Mouse (Mus musculus) lung, embryonic 14.5 days (tissue): ENCODE results near the gene Rrp36. TPM values are rescaled to one million over a fixed set of nuclear protein-coding genes. Genes with fewer than 3 reads are reported as not detected.

Experiments
- ATAC-seq: fragments of 200-750 bp; cut with Nextera tagmentation; 2 replicates; pipeline ENCODE4 v1.8.0; 2017; ENCODE audit warnings: mild to moderate bottlenecking, moderate TSS enrichment, moderate library complexity; ENCODE audit not compliant: insufficient read depth
- DNase-seq: peaks from one replicate; pipeline ENCODE4 v3.0.0-alpha.2; 2015
- H3K27ac ChIP-seq: fragments of 300-500 bp; sonication (generic); 2 replicates; pipeline ENCODE4 v1.5.1; 2014; ENCODE audit warnings: low read depth, mild to moderate bottlenecking, moderate library complexity
- H3K27me3 ChIP-seq: fragments of 300-500 bp; sonication (generic); 2 replicates; pipeline ENCODE4 v1.6.1; 2014; ENCODE audit warnings: low read length, control low read depth; ENCODE audit not compliant: insufficient read depth
- H3K36me3 ChIP-seq: fragments of 300-500 bp; sonication (generic); 2 replicates; pipeline ENCODE4 v1.6.1; 2014; ENCODE audit warnings: control low read depth; ENCODE audit not compliant: insufficient read depth
- H3K4me1 ChIP-seq: fragments of 300-500 bp; sonication (generic); 2 replicates; pipeline ENCODE4 v1.6.1; 2014; ENCODE audit warnings: antibody characterized with exemption, control low read depth; ENCODE audit not compliant: insufficient read depth
- H3K4me2 ChIP-seq: fragments of 300-500 bp; sonication (generic); 2 replicates; pipeline ENCODE4 v1.6.1; 2014; ENCODE audit warnings: mild to moderate bottlenecking
- H3K4me3 ChIP-seq: fragments of 300-500 bp; sonication (generic); 2 replicates; pipeline ENCODE4 v1.5.1; 2014; ENCODE audit warnings: low read depth, low read length
- H3K9ac ChIP-seq: fragments of 300-500 bp; sonication (generic); 2 replicates; pipeline ENCODE4 v1.6.1; 2014
- H3K9me3 ChIP-seq: fragments of 300-500 bp; sonication (generic); 2 replicates; pipeline ENCODE4 v1.6.1; 2016; ENCODE audit warnings: low read depth, low read length, control low read depth
- CTCF ChIP-seq: IDR thresholded peaks from 2 replicates; pipeline ENCODE4 v1.5.1; 2016; ENCODE audit warnings: antibody characterized with exemption, low read depth
- WGBS: fragments of 180-500 bp; shearing (Covaris S2); extraction: QIAGEN DNeasy Blood & Tissue Kit; methylation state at CpG from one replicate; pipeline ENCODE4 v1.1.7; 2014; 5-methylcytosine and 5-hydroxymethylcytosine counted together
- polyA plus RNA-seq: library from polyadenylated mRNA; unstranded; fragments of >200 nt; fragmentation: Nextera tagmentation; extraction: Ambion mirVana; gene quantifications from 2 replicates; pipeline ENCODE4 v1.2.1, GENCODE M21; 2014

Rrp36 gene
- polyA plus RNA-seq, 1 experiment from 2014 or later: 48.5 TPM

DNA sequence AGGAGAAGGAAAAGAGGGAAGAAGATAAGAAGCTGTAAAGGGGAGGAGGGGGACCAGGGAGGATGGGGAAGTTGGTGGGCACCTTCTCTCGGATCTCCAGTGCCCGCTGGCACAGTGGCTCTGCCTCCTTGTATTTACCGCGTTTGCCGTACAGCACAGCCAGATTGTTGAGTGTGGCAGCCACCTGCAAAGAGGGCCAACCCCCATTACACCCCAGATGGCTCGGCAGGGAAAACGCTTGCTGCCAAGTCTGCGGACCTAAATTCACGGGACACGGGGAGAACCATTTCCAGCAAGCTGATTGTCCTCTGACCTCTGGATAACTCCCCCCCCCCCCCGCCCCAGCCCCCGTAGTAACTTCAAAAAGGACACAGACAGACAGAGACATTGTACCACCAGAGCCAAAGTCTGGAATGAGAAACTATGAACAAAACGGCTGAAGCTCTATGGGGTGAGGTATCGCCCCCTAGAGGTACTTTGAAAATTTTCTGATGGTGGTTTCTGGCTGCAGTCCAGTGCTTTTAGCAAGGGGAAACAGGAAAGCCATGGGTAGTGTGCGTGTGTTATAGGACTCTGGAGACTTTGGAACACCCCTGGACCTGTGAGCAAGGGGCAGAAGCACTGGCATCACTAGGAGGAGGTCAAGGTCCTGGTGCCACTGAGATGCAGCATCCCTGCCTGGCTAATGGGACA is 37.2 kb downstream of the Rrp36 start:
- Histone ChIP-seq H3K9me3 (no peaks in the 10 kb centered on the region), H3K9ac (0 out of 2 replicates have a peak overlapping the region, but pooled peaks have one; percentile 11), H3K4me2 (peak overlapping the region; percentile 44; the same call in 1 of the 2 replicates), H3K27me3 (no peaks in the 10 kb centered on the region), H3K4me1 (no peaks in the 10 kb centered on the region), H3K4me3 (no peak overlapping the region), H3K36me3 (peaks cover 26% of the 10 kb centered on the region; the same call in 1 of the 2 replicates), H3K27ac (no peak overlapping the region; the same call in 1 of the 2 replicates)
- WGBS: 13% methylated on average over 15 of the region's 15 CpGs
- DNase-seq: peak; percentile 96
- TF ChIP-seq CTCF: peak; percentile 78
- peak; percentile 45; the same call in 1 of the 2 replicates for ATAC-seq

DNA sequence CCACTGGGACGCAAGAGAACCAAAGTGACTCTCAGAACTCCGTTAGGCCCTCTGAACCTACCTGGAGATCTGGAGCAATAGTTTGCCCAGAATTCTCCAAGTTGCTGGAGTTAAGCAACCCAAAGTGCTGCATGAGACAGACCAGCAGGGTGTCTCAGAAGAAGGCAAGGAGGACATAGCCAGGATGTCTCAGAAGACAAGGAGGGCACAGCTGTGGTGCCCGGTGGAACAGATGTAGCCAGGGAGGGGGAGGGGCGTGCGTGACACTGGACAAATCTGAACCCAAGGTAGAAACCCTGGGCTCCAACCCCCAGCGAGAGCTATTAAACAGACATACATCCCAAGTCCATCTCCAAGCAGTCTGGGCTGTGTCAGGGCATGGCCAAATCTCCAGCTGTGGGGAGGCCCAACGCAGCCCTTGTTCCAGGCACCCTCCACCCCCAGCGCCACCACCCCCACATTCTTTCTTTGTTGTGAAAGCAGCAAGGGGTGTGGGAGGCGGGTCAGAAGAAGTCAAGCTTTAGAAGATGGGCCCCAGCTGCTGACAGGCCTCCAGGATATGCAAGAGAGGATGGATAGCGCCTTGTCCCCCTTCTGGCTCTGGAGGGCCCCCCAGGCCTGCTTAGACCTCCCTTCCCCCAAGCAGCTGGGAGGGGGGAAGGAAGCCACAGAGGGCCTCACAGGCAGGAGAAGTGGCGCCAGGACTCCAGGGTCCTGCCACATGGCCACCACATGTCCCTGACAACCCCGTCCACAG is 44.3 kb downstream of the Rrp36 start:
- H3K4me2 ChIP-seq: peak overlapping the region; percentile 86
- no peaks in the 10 kb centered on the region for H3K27me3 ChIP-seq
- ATAC-seq (peak; percentile 93), DNase-seq (peak; percentile 95)
- TF ChIP-seq CTCF: peak; percentile 25
- H3K9me3 ChIP-seq: no peaks in the 10 kb centered on the region
- H3K36me3 ChIP-seq: peaks cover 4% of the 10 kb centered on the region; the same call in 1 of the 2 replicates
- peaks cover 35% of the 10 kb centered on the region for H3K4me1 ChIP-seq
- peak overlapping the region; percentile 96 for H3K4me3 ChIP-seq
- peak overlapping the region; percentile 99 for H3K27ac ChIP-seq
- WGBS: 6% methylated on average over 12 of the region's 12 CpGs
- H3K9ac ChIP-seq: peak overlapping the region; percentile 99

DNA sequence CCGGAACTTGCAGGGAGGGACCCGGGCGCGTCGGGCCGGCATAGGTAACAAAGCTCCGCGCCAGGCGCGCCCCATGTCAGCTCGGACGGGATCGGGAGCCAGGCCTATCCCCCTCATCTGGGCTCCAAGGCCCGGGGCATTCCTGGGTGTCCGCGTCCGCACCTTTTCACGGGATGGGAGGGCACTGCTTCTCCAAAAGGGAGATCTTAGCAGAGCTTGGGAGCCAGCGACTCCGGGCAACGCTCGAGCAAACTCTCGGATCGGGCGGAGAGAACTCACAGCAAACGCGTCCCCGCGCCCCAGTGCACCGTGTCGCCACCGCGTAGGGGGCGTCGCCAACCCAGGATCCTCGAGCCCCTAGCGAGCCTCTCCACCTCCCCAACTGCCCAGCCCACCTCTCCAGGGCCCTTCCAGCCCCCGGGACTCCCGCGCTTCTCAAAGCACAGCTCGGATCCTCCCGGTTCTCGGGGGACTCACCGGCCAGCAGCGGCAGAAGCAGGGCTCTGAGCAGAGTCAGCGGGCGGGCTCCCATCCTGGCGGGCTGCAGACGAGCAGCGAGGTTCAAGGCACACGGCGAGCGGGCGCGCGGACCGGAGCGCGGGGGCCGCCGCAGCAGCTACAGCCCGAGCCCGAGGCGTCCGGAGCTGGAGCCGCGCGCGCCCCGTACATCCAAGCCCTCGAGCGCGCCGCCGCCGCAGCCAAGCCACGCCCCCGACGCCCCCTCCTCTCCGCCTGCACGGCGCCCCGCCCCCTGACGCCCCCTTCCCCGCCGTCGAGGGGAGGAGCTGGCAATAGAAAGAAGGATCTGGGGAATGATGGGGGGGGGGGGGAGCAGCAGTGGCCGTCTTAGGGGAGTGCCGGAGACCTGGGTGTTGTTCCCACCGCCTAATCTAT is 45.1 kb downstream of the Rrp36 start, which contains the start of gene Ptk7:
Ptk7 (minus strand) TSS at position 714 of the 894 bp plus-strand sequence.
- Histone ChIP-seq H3K4me1 (peaks cover 43% of the 10 kb centered on the region), H3K4me2 (peak within 1 kb of the TSS; percentile 86), H3K4me3 (peak within 1 kb of the TSS; percentile 96), H3K27me3 (no peaks in the 10 kb centered on the region), H3K27ac (peak within 1 kb of the TSS; percentile 99), H3K9me3 (no peaks in the 10 kb centered on the region), H3K36me3 (peaks cover 4% of the 10 kb centered on the region; the same call in 1 of the 2 replicates), H3K9ac (peak within 1 kb of the TSS; percentile 99)
- no peak for TF ChIP-seq CTCF
- peak; percentile 67 for ATAC-seq
- DNase-seq: peak; percentile 94
- under 1% methylated on average over 80 of the region's 90 CpGs for WGBS

DNA sequence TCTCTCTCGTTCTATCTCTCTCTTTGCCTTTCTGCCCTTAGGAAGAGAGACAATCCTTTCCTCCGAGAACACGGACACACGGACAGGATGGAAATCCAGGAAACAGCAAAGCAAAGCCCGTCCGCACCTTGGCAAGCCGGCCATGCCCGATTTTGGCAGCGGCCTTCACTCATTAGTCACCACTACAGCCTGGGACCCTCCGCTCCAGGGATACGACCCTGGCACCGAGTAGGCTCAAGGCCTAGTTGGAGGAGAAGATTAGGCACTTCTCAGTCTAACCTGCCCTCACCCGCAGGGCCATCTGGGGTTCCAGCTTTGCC is 45.7 kb downstream of the Rrp36 start:
- Histone ChIP-seq H3K4me1 (peaks cover 48% of the 10 kb centered on the region), H3K27me3 (no peaks in the 10 kb centered on the region), H3K4me2 (peak overlapping the region; percentile 86), H3K4me3 (peak overlapping the region; percentile 96), H3K27ac (peak overlapping the region; percentile 99), H3K9ac (peak overlapping the region; percentile 99), H3K9me3 (no peaks in the 10 kb centered on the region), H3K36me3 (0 out of 2 replicates have a peak, but pooled peaks cover 4% of the 10 kb centered on the region)
- ATAC-seq (no peak), DNase-seq (peak; percentile 49)
- no peak for TF ChIP-seq CTCF
- under 1% methylated on average over 13 of the region's 13 CpGs for WGBS

DNA sequence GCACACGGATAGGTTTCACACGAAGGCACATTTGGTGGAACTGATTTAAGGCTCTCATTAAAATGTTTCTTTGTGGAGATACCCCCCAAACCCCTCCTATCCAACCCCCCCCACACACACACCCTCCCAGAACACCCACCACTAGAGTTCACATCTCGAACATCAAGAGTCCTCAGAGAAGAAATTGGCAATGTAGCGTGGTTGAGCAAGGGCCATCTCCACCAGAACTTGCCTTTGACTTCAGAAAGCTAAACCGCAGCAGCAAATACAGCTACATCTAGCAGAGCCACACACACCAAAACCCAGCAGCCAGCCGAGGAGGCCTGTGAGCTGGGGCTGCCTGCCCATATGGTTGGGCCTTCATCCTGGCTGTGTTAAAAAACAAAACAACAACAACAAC is 46.7 kb downstream of the Rrp36 start:
- H3K27me3 ChIP-seq: no peaks in the 10 kb centered on the region
- DNase-seq (no peak), ATAC-seq (no peak)
- H3K4me2 ChIP-seq: peak overlapping the region; percentile 86
- H3K4me1 ChIP-seq: peaks cover 57% of the 10 kb centered on the region
- peak overlapping the region; percentile 25; the same call in 1 of the 2 replicates for H3K27ac ChIP-seq
- 25% methylated on average over 6 of the region's 6 CpGs for WGBS
- H3K36me3 ChIP-seq: no peaks in the 10 kb centered on the region
- no peak for TF ChIP-seq CTCF
- no peaks in the 10 kb centered on the region for H3K9me3 ChIP-seq
- peak overlapping the region; percentile 96 for H3K4me3 ChIP-seq
- H3K9ac ChIP-seq: peak overlapping the region; percentile 99

DNA sequence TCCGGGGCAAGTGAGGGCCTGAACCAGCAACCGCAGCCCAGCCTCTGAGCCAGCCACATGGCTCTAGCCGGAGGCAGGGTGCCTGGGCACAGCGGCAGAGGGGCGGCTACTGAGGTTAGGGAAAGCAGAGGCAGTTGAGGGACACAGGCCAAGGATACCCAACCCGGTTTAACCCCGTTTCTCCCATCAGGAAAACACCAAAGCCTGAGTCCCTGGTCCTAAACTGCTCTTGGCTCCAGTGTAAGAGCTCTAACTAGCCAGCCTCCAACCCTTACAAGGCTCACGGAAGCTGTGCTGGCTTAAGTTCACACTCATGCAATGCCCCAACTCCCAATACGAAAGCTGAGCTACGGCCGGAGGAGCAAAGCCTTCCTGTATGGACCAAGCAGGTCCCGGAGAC is 49.6 kb downstream of the Rrp36 start:
- DNase-seq (peak; percentile 38), ATAC-seq (no peak)
- no peak for TF ChIP-seq CTCF
- H3K4me2 ChIP-seq: peak overlapping the region; percentile 86
- H3K9ac ChIP-seq: peak overlapping the region; percentile 38
- 45% methylated on average over 12 of the region's 12 CpGs for WGBS
- no peaks in the 10 kb centered on the region for H3K9me3 ChIP-seq
- no peaks in the 10 kb centered on the region for H3K27me3 ChIP-seq
- peak overlapping the region; percentile 14 for H3K4me3 ChIP-seq
- peak overlapping the region; percentile 79 for H3K27ac ChIP-seq
- H3K4me1 ChIP-seq: peaks cover 66% of the 10 kb centered on the region
- no peaks in the 10 kb centered on the region for H3K36me3 ChIP-seq
